Mouse (Mus musculus) forebrain, embryonic 14.5 days (tissue): ENCODE data around the gene Dab2ip. TPM values are rescaled to one million over a fixed set of nuclear protein-coding genes. Genes with fewer than 3 reads are reported as not detected.

Source experiments
- ATAC-seq: fragments of 200-750 bp; cut with Nextera tagmentation; 2 replicates; pipeline ENCODE4 v1.8.0; 2017; ENCODE audit warnings: mild to moderate bottlenecking, moderate library complexity
- DNase-seq: peaks from one replicate; pipeline ENCODE4 v3.0.0-alpha.2; 2015; ENCODE audit warnings: low spot score
- H3K27ac ChIP-seq: fragments of 300-500 bp; sonication (generic); 2 replicates; pipeline ENCODE4 v1.5.1; 2014; ENCODE audit warnings: low read depth, mild to moderate bottlenecking, control low read depth, low read length, moderate library complexity
- H3K27me3 ChIP-seq: fragments of 300-500 bp; sonication (generic); replicated peaks from 2 replicates; pipeline ENCODE4 v1.6.1; 2014; ENCODE audit warnings: low read length, control low read depth, mixed read lengths; ENCODE audit not compliant: control insufficient read depth, insufficient read depth
- H3K36me3 ChIP-seq: fragments of 300-500 bp; sonication (generic); 2 replicates; pipeline ENCODE4 v1.6.1; 2014; ENCODE audit warnings: low read length, control low read depth; ENCODE audit not compliant: control insufficient read depth, insufficient read depth
- H3K4me1 ChIP-seq: fragments of 300-500 bp; sonication (generic); 2 replicates; pipeline ENCODE4 v1.6.1; 2014; ENCODE audit warnings: antibody characterized with exemption, low read length, control low read depth; ENCODE audit not compliant: control insufficient read depth, insufficient read depth
- H3K4me2 ChIP-seq: fragments of 300-500 bp; sonication (generic); 2 replicates; pipeline ENCODE4 v1.6.1; 2014; ENCODE audit warnings: mild to moderate bottlenecking, control low read depth, low read length
- H3K4me3 ChIP-seq: fragments of 300-500 bp; sonication (generic); 2 replicates; pipeline ENCODE4 v1.5.1; 2014; ENCODE audit warnings: low read depth, low read length, control low read depth
- H3K9ac ChIP-seq: fragments of 300-500 bp; sonication (generic); 2 replicates; pipeline ENCODE4 v1.6.1; 2014; ENCODE audit warnings: mild to moderate bottlenecking, low read length, control low read depth, moderate library complexity
- H3K9me3 ChIP-seq: fragments of 300-500 bp; sonication (generic); replicated peaks from 2 replicates; pipeline ENCODE4 v1.6.1; 2016; ENCODE audit warnings: low read length, control low read depth, mixed read lengths; ENCODE audit not compliant: control insufficient read depth
- WGBS: fragments of 180-500 bp; shearing (Covaris S2); extraction: QIAGEN DNeasy Blood & Tissue Kit; methylation state at CpG from one replicate; pipeline ENCODE4 v1.1.7; 2014; 5-methylcytosine and 5-hydroxymethylcytosine counted together
- polyA plus RNA-seq: library from polyadenylated mRNA; unstranded; fragments of >200 nt; fragmentation: Nextera tagmentation; extraction: Ambion mirVana; gene quantifications from 2 replicates; pipeline ENCODE4 v1.2.1, GENCODE M21; 2014

The Dab2ip gene
- polyA plus RNA-seq, 1 experiment from 2014 or later: 29.7 TPM

- DNase-seq (no peak), ATAC-seq (no peak)
- WGBS: 85% methylated on average over 13 of the region's 13 CpGs
- no peaks in the 10 kb centered on the region for H3K9me3 ChIP-seq
- no peaks in the 10 kb centered on the region; the same call in 1 of the 2 replicates for H3K4me1 ChIP-seq
- no peak overlapping the region for H3K4me3 ChIP-seq
- H3K36me3 ChIP-seq: 0 out of 2 replicates have a peak, but pooled peaks cover 3% of the 10 kb centered on the region
- no peak overlapping the region for H3K9ac ChIP-seq
- no peak overlapping the region for H3K27ac ChIP-seq
- H3K27me3 ChIP-seq: no peaks in the 10 kb centered on the region
- no peak overlapping the region for H3K4me2 ChIP-seq
Measured at GRCm38 (mm10) chr2:35640576-35640975, 82.5 kb downstream of the Dab2ip start.

GRCm38 (mm10) chr2:35642224-35642623, 84.2 kb downstream of the Dab2ip start:
- ATAC-seq (no peak), DNase-seq (no peak)
- no peak overlapping the region for H3K4me3 ChIP-seq
- H3K27ac ChIP-seq: no peak overlapping the region
- no peaks in the 10 kb centered on the region for H3K27me3 ChIP-seq
- no peaks in the 10 kb centered on the region; the same call in 1 of the 2 replicates for H3K4me1 ChIP-seq
- 82% methylated on average over 7 of the region's 7 CpGs for WGBS
- 0 out of 2 replicates have a peak, but pooled peaks cover 3% of the 10 kb centered on the region for H3K36me3 ChIP-seq
- no peaks in the 10 kb centered on the region for H3K9me3 ChIP-seq
- no peak overlapping the region for H3K4me2 ChIP-seq
- H3K9ac ChIP-seq: no peak overlapping the region

- Histone ChIP-seq H3K9me3 (no peaks in the 10 kb centered on the region), H3K4me1 (0 out of 2 replicates have a peak, but pooled peaks cover 4% of the 10 kb centered on the region), H3K27ac (no peak overlapping the region), H3K4me3 (no peak overlapping the region), H3K4me2 (no peak overlapping the region), H3K9ac (no peak overlapping the region), H3K36me3 (0 out of 2 replicates have a peak, but pooled peaks cover 3% of the 10 kb centered on the region), H3K27me3 (no peaks in the 10 kb centered on the region)
- DNase-seq: no peak
- no peak for ATAC-seq
- 93% methylated on average over 8 of the region's 8 CpGs for WGBS
Measured at GRCm38 (mm10) chr2:35646553-35646952, 88.5 kb downstream of the Dab2ip start.

DNA sequence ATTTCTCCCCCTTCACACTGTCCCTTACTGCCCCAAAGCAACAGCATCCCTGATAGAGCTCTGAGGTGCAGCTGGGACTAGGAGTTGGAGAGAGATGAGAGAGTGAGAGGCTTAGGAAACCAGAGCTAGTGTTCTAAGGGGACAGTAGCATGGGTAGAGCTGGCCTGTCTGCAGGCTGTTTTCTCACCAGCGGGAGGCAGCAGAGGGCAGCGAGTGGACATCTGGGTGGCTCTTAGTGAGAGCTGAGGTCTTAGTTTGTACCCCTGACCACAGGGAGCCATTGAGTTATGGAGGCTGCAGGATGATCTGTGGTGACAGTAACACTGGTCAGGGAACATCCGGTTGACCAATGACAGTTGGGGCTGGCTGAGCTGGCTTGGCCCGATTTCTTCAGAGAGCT, 91.6 kb downstream of the Dab2ip start:
- Histone ChIP-seq H3K9ac (no peak overlapping the region), H3K4me3 (no peak overlapping the region), H3K4me1 (0 out of 2 replicates have a peak, but pooled peaks cover 4% of the 10 kb centered on the region), H3K4me2 (no peak overlapping the region), H3K27ac (no peak overlapping the region), H3K36me3 (0 out of 2 replicates have a peak, but pooled peaks cover 3% of the 10 kb centered on the region), H3K27me3 (no peaks in the 10 kb centered on the region), H3K9me3 (no peaks in the 10 kb centered on the region)
- DNase-seq (peak; percentile 66), ATAC-seq (peak; percentile 73)
- WGBS: 38% methylated on average over 4 of the region's 4 CpGs

DNA sequence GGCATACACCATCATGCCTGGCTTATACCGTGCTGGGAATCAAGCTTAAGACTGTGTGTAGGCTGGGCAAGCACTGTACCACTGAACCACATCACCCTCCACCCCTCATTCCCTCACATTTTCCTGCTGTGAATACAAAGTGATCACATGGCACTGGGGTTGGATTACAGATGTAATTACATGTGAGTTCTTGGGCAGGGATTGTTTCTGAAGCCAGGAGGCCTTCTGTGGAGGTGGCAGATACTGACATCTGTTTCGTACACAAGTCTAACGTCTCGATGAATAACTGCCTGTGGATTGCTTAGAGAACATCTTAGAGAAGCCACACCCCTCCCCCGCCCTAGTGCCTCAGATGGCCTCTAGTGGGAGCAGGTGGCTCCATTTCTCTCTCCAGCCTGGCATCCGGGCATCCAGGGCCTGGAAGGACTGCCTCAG, 93.2 kb downstream of the Dab2ip start:
- ATAC-seq (peak; percentile 36; the same call in 1 of the 2 replicates), DNase-seq (peak; percentile 66)
- Histone ChIP-seq H3K9ac (no peak overlapping the region), H3K9me3 (no peaks in the 10 kb centered on the region), H3K4me1 (0 out of 2 replicates have a peak, but pooled peaks cover 4% of the 10 kb centered on the region), H3K36me3 (no peaks in the 10 kb centered on the region), H3K4me2 (no peak overlapping the region), H3K27me3 (no peaks in the 10 kb centered on the region), H3K27ac (no peak overlapping the region; the same call in 1 of the 2 replicates), H3K4me3 (no peak overlapping the region)
- WGBS: 48% methylated on average over 6 of the region's 6 CpGs

DNA sequence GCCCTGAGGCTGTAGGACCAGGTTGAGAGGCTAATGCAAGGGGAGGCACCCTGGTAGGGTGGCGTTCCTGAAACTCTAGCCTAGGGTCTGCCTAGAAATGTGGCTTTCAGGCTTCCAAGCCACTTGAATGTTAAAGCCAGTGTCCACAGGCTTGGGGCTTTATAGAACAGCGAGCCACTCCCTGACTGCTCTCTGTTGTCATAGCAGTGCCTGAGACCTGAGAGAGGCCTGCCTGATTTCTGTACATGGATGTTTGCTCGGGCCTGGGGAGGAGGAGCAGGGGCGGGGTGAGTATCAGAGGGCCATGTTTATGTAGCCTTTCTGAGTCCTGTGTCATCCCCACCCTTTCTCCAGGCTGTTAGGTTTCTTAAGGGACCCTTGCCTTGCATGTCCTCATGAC, 94.9 kb downstream of the Dab2ip start:
- ATAC-seq: no peak
- 84% methylated on average over 4 of the region's 4 CpGs for WGBS
- Histone ChIP-seq H3K9me3 (no peaks in the 10 kb centered on the region), H3K27me3 (no peaks in the 10 kb centered on the region), H3K27ac (no peak overlapping the region), H3K4me2 (no peak overlapping the region), H3K36me3 (no peaks in the 10 kb centered on the region), H3K9ac (no peak overlapping the region), H3K4me1 (0 out of 2 replicates have a peak, but pooled peaks cover 7% of the 10 kb centered on the region), H3K4me3 (no peak overlapping the region)
- DNase-seq: no peak

- no peak overlapping the region for H3K27ac ChIP-seq
- WGBS: 92% methylated on average over 6 of the region's 6 CpGs
- no peak overlapping the region for H3K4me3 ChIP-seq
- H3K9me3 ChIP-seq: no peaks in the 10 kb centered on the region
- no peaks in the 10 kb centered on the region for H3K27me3 ChIP-seq
- no peak for DNase-seq
- no peak overlapping the region for H3K4me2 ChIP-seq
- ATAC-seq: no peak
- H3K9ac ChIP-seq: no peak overlapping the region
- 0 out of 2 replicates have a peak, but pooled peaks cover 7% of the 10 kb centered on the region for H3K4me1 ChIP-seq
- H3K36me3 ChIP-seq: no peaks in the 10 kb centered on the region
Measured at GRCm38 (mm10) chr2:35654795-35655194, 96.7 kb downstream of the Dab2ip start.

DNA sequence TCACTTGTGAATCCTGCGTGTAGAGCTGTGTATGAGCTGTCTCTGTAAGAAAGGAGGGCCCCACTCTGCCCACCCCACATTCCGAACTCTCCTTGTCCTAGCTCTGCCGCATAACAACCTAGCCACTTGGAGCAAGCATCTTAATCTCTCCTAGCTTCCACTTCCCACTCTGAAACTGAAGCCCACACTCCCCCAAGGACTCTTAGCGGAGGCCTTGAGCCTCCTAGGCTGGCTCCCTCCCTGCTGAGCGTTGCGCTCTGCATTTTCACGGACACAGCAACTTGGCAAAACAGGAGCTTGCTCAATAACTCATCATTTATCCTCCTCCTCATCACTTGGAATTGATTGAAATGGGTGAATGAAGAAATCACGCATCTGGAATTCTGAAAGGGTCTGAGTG, 97.9 kb downstream of the Dab2ip start:
- no peaks in the 10 kb centered on the region for H3K36me3 ChIP-seq
- no peaks in the 10 kb centered on the region for H3K9me3 ChIP-seq
- DNase-seq: no peak
- H3K4me2 ChIP-seq: no peak overlapping the region
- H3K4me3 ChIP-seq: no peak overlapping the region
- no peaks in the 10 kb centered on the region for H3K27me3 ChIP-seq
- no peak for ATAC-seq
- H3K9ac ChIP-seq: no peak overlapping the region
- 0 out of 2 replicates have a peak, but pooled peaks cover 7% of the 10 kb centered on the region for H3K4me1 ChIP-seq
- 55% methylated on average over 8 of the region's 8 CpGs for WGBS
- H3K27ac ChIP-seq: no peak overlapping the region

- H3K27me3 ChIP-seq: no peaks in the 10 kb centered on the region
- H3K4me2 ChIP-seq: no peak overlapping the region
- H3K9me3 ChIP-seq: no peaks in the 10 kb centered on the region
- ATAC-seq: no peak
- H3K9ac ChIP-seq: no peak overlapping the region
- H3K36me3 ChIP-seq: no peaks in the 10 kb centered on the region
- no peak overlapping the region for H3K4me3 ChIP-seq
- peaks cover 16% of the 10 kb centered on the region; the same call in 1 of the 2 replicates for H3K4me1 ChIP-seq
- no peak overlapping the region for H3K27ac ChIP-seq
- WGBS: 69% methylated on average over 3 of the region's 3 CpGs
- DNase-seq: no peak
Measured at GRCm38 (mm10) chr2:35658311-35658710, 100.2 kb downstream of the Dab2ip start.
